Mouse (Mus musculus): ENCODE measurements around the gene Onecut1. TPM values are rescaled to one million over a fixed set of nuclear protein-coding genes. Genes with fewer than 3 reads are reported as not detected.

Gene Onecut1
- polyA plus RNA-seq, 1 experiment from 2014 or later: 1.2 TPM

DNA sequence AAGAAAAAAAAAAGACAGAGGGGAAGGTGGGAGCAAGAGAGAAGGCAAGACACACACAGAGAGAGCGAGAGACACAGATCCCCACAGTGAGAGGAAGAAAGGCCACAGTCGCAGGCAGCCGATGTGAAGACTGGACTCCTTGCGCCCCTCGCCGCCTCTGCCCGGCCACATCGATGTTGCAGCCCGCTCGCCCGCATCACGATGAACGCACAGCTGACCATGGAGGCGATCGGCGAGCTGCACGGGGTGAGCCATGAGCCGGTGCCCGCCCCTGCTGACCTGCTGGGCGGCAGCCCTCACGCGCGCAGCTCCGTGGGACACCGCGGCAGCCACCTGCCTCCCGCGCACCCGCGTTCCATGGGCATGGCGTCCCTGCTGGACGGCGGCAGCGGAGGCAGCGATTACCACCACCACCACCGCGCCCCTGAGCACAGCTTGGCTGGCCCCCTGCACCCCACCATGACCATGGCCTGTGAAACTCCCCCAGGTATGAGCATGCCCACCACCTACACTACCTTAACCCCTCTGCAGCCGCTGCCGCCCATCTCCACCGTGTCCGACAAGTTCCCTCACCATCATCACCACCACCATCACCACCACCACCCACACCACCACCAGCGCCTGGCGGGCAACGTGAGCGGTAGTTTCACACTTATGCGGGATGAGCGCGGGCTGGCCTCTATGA lies 517 bp downstream of the Onecut1 start:
- Histone ChIP-seq H3K4me2 (peak overlapping the region; percentile 57), H3K27ac (peak overlapping the region; percentile 34), H3K4me3 (replicated peaks) (peak overlapping the region; percentile 57), H3K36me3 (no peaks in the 10 kb centered on the region), H3K9ac (peak overlapping the region; percentile 61), H3K27me3 (peaks cover 100% of the 10 kb centered on the region), H3K4me1 (replicated peaks) (peaks cover 6% of the 10 kb centered on the region; the same call in 1 of the 2 replicates), H3K9me3 (replicated peaks) (no peaks in the 10 kb centered on the region)
- no peak for DNase-seq
- no peak for ATAC-seq (ENCODE audit: low read depth)
- under 1% methylated on average over 48 of the region's 48 CpGs for WGBS (ENCODE audit: insufficient replicate concordance)

DNA sequence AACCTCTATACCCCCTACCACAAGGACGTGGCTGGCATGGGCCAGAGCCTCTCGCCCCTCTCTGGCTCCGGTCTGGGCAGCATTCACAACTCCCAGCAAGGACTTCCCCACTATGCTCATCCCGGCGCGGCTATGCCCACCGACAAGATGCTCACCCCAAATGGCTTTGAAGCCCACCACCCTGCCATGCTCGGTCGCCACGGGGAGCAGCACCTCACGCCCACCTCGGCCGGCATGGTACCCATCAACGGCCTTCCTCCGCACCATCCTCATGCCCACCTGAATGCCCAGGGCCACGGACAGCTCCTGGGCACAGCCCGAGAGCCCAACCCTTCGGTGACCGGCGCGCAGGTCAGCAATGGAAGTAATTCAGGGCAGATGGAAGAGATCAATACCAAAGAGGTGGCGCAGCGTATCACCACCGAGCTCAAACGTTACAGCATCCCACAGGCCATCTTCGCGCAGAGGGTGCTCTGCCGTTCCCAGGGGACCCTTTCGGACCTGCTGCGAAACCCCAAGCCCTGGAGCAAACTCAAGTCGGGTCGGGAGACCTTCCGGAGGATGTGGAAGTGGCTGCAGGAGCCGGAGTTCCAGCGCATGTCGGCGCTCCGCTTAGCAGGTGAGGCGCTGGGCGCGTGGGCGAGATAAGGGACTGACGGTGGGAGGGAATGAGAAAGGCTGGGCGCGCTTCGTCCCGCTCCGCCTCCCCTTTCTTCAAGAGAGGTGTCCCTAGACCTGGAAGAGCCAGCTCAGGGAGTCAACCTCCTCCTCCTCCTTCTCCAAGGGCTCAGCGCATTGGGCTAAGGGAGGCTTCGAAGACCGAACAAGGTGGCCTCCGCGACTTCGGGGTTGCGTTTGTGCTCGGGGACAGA lies 1.3 kb downstream of the Onecut1 start:
- Histone ChIP-seq H3K9me3 (replicated peaks) (no peaks in the 10 kb centered on the region), H3K27me3 (peaks cover 100% of the 10 kb centered on the region), H3K4me1 (replicated peaks) (peaks cover 6% of the 10 kb centered on the region; the same call in 1 of the 2 replicates), H3K36me3 (no peaks in the 10 kb centered on the region), H3K4me3 (replicated peaks) (peak overlapping the region; percentile 57), H3K9ac (peak overlapping the region; percentile 61), H3K4me2 (peak overlapping the region; percentile 57), H3K27ac (no peak overlapping the region)
- ATAC-seq (ENCODE audit: low read depth): no peak
- WGBS (ENCODE audit: insufficient replicate concordance): 3% methylated on average over 56 of the region's 56 CpGs
- DNase-seq: no peak

DNA sequence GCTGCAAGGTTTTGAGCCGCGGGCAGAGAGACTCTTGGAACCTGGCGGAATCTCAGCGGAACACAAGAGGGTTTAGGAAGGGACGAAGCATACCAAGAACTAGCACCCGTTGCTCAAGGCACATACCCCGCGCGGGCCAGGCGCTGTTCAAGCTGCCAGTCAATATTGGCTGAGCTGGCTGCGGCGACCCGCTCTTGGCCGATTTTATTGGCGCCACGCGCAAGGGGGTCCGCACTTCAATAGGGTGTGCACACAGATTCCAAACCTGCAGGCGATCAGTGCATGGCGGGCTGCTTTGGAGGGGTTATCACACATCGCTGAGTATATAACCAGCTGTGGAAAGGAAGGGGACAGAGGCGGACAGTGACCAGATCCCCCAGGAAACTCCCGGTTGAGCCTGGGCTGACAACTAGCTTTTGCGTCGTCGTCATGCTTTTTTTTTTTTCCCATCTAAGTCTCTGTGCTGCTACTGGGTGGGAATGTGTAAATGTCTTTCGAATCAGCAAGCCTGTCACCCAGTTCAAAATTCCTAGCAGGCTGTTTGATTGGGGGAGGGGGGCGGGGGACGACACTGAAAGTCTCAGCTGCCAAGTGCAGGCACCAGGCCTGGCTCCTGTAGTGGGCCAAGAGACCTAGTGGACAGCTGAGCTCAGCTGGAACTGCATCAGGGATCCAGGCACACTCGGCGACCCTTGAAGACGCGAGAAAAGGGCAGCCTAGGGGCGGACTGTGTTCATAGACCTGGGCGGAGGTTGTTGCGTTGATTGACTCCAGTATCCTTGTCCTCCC lies 2.1 kb downstream of the Onecut1 start:
- WGBS (ENCODE audit: insufficient replicate concordance): 3% methylated on average over 36 of the region's 36 CpGs
- Histone ChIP-seq H3K4me2 (peak overlapping the region; percentile 57), H3K27me3 (peaks cover 100% of the 10 kb centered on the region), H3K36me3 (no peaks in the 10 kb centered on the region), H3K9me3 (replicated peaks) (no peaks in the 10 kb centered on the region), H3K4me3 (replicated peaks) (peak overlapping the region; percentile 57), H3K9ac (peak overlapping the region; percentile 61), H3K4me1 (replicated peaks) (peaks cover 6% of the 10 kb centered on the region; the same call in 1 of the 2 replicates), H3K27ac (peak overlapping the region; percentile 34)
- ATAC-seq (ENCODE audit: low read depth) (no peak), DNase-seq (no peak)

GRCm38 (mm10) chr9:74864471-74864870 lies 2.8 kb downstream of the Onecut1 start:
- peaks cover 98% of the 10 kb centered on the region for H3K27me3 ChIP-seq
- H3K4me1 ChIP-seq (replicated peaks): peaks cover 6% of the 10 kb centered on the region; the same call in 1 of the 2 replicates
- DNase-seq (no peak), ATAC-seq (ENCODE audit: low read depth) (no peak)
- H3K4me3 ChIP-seq (replicated peaks): peak overlapping the region; percentile 57
- H3K36me3 ChIP-seq: no peaks in the 10 kb centered on the region
- 5% methylated on average over 14 of the region's 14 CpGs for WGBS (ENCODE audit: insufficient replicate concordance)
- peak overlapping the region; percentile 61; the same call in 1 of the 2 replicates for H3K9ac ChIP-seq
- no peaks in the 10 kb centered on the region for H3K9me3 ChIP-seq (replicated peaks)
- peak overlapping the region; percentile 57 for H3K4me2 ChIP-seq
- peak overlapping the region; percentile 34 for H3K27ac ChIP-seq

GRCm38 (mm10) chr9:74866596-74867313 lies 5.0 kb downstream of the Onecut1 start:
- Histone ChIP-seq H3K4me1 (replicated peaks) (peaks cover 6% of the 10 kb centered on the region; the same call in 1 of the 2 replicates), H3K4me3 (replicated peaks) (0 out of 2 replicates have a peak overlapping the region, but pooled peaks have one; percentile 3), H3K4me2 (peak overlapping the region; percentile 37), H3K9me3 (replicated peaks) (no peaks in the 10 kb centered on the region), H3K27ac (peak overlapping the region; percentile 66), H3K9ac (no peak overlapping the region), H3K36me3 (no peaks in the 10 kb centered on the region), H3K27me3 (peaks cover 77% of the 10 kb centered on the region)
- peak; percentile 67 for ATAC-seq (ENCODE audit: low read depth)
- 13% methylated on average over 27 of the region's 27 CpGs for WGBS (ENCODE audit: insufficient replicate concordance)
- DNase-seq: no peak

DNA sequence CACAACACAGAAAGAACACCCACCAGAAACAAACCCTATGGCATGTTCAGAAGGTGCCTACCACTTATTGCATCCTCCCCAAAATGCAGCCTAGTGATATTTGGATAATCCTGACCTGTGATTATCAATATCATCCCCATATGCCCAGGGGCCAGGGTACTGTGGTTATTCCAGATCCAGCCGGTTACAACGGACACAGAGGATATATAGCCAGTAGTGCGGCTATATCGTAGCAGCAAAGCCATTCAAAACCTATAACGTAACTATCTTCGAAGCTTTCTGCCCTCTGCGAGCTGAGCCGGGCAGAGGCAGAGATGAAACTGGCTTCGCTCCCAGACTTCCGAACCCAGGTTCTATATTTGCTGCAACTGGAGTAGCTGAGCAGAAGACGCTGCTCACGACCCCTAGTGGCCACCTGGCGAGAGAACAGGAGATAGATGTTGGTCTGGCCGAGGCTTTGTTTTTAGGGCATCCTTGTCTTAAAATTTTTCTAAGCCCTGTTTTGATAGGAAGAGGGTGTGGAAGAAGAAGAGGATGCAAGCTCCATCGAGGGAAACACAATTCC lies 6.0 kb downstream of the Onecut1 start:
- Histone ChIP-seq H3K27ac (no peak overlapping the region), H3K9ac (no peak overlapping the region), H3K36me3 (no peaks in the 10 kb centered on the region), H3K27me3 (peaks cover 69% of the 10 kb centered on the region), H3K4me1 (replicated peaks) (0 out of 2 replicates have a peak, but pooled peaks cover 2% of the 10 kb centered on the region), H3K9me3 (replicated peaks) (no peaks in the 10 kb centered on the region), H3K4me2 (0 out of 2 replicates have a peak overlapping the region, but pooled peaks have one; percentile 37), H3K4me3 (replicated peaks) (no peak overlapping the region)
- whole genome bisulfite sequencing (ENCODE audit: insufficient replicate concordance): 9% methylated on average over 15 of the region's 15 CpGs
- no peak for DNase-seq
- no peak for ATAC-seq (ENCODE audit: low read depth)

DNA sequence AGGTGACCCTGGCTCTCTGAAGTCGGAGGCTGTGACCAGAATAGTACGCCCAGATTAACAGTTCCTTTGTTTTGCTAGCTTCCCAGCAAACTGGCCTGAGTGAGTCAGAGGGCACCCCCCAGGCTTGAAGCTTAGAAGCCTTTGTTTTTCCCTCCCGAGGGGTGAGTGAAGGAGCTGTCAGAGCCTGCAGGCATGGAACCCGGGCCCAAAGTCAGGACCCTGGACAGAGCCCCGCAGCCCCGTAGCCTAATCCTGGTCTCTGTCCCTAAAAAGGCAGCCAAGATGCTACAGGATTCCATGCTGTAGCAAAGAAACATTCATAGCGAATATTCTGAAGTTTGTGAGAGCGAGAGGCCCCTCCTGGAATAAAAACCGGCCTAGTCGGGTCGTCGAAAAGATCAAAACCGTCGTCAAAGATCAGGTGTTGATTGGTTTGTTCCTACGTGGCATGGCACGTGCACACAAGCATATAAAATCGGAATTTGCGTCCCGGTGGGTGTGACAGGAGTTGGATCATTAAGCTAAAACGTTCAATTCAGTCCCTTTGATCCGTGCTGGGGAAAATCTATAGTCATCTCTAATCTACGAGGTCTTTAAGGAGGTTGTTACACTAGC lies 6.7 kb downstream of the Onecut1 start:
- no peak overlapping the region for H3K9ac ChIP-seq
- H3K4me3 ChIP-seq (replicated peaks): no peak overlapping the region
- H3K27me3 ChIP-seq: peaks cover 62% of the 10 kb centered on the region
- H3K27ac ChIP-seq: no peak overlapping the region
- H3K36me3 ChIP-seq: no peaks in the 10 kb centered on the region
- H3K4me2 ChIP-seq: no peak overlapping the region
- 11% methylated on average over 22 of the region's 22 CpGs for WGBS (ENCODE audit: insufficient replicate concordance)
- H3K9me3 ChIP-seq (replicated peaks): no peaks in the 10 kb centered on the region
- ATAC-seq (ENCODE audit: low read depth) (no peak), DNase-seq (no peak)
- 0 out of 2 replicates have a peak, but pooled peaks cover 2% of the 10 kb centered on the region for H3K4me1 ChIP-seq (replicated peaks)

DNA sequence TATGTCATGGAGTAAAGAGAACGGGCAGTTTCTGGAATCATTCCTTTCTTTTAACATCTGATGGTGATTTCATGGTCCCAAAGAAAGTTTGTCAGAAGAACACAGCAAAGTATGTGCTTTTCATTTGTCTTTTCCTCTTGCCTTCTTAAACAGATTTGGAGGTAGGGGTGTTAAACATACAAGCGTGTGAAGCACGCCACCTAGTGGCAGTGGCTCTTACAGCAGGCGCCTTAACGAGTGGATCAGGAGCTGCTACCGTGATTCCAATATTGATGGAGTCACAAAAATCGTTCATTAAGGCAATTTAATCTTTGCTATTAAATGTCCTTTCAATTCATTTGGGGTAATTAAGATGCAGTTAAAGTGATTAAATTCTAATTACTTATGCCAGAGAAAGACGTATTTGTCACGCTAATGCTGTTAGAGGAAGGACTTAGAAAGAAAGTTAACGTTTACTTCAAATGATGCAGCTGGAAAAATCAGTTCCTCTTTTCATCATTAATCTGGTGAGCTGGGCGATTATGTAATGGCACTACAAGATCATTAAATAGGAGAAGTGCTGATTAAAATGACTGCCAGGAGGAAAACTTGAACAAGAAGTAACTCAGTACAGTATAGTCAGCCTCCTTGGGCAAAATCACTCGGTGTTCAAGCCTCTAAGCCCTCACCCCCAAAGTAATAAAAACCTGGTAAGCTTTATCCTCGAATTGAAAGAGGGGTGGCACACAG lies 9.4 kb downstream of the Onecut1 start:
- Histone ChIP-seq H3K27ac (no peak overlapping the region), H3K4me2 (no peak overlapping the region), H3K4me3 (replicated peaks) (no peak overlapping the region), H3K9ac (no peak overlapping the region), H3K36me3 (no peaks in the 10 kb centered on the region), H3K27me3 (peaks cover 39% of the 10 kb centered on the region), H3K9me3 (replicated peaks) (no peaks in the 10 kb centered on the region), H3K4me1 (replicated peaks) (0 out of 2 replicates have a peak, but pooled peaks cover 2% of the 10 kb centered on the region)
- WGBS (ENCODE audit: insufficient replicate concordance): 18% methylated on average over 13 of the region's 13 CpGs
- ATAC-seq (ENCODE audit: low read depth) (no peak), DNase-seq (no peak)

DNA sequence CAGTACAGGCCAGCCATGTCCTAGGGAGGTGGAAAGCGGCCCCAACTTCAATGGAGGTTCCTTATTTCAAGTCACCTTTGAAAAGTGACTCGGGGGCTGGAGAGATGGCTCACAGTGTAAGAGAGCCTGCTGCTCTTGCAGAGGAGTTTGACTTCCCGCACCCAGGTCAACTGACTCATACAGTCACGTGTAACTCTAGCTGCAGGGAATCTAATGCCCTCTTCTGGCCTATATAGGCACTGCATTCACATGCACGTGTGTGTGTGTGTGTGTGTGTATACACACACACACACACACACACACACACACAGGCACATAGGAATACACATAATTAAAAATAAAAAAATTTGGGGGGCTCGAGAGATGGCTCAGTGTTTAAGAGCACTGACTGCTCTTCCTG lies 14.6 kb downstream of the Onecut1 start:
- ATAC-seq (ENCODE audit: low read depth) (no peak), DNase-seq (no peak)
- no peak overlapping the region for H3K9ac ChIP-seq
- H3K36me3 ChIP-seq: no peaks in the 10 kb centered on the region
- H3K4me3 ChIP-seq (replicated peaks): no peak overlapping the region
- no peaks in the 10 kb centered on the region for H3K9me3 ChIP-seq (replicated peaks)
- H3K27ac ChIP-seq: no peak overlapping the region
- H3K4me1 ChIP-seq (replicated peaks): no peaks in the 10 kb centered on the region
- no peak overlapping the region for H3K4me2 ChIP-seq
- H3K27me3 ChIP-seq: 0 out of 2 replicates have a peak, but pooled peaks cover 7% of the 10 kb centered on the region
- WGBS (ENCODE audit: insufficient replicate concordance): 50% methylated on average over 6 of the region's 6 CpGs
